Mouse (Mus musculus) neural tube, postnatal 0 days (tissue): ENCODE measurements around the gene 4931409K22Rik. TPM values are rescaled to one million over a fixed set of nuclear protein-coding genes. Genes with fewer than 3 reads are reported as not detected.

Experiments used
- microRNA counts: library from miRNA; unstranded; fragments of <30 nt; microRNA quantifications from one replicate; lab custom pipeline; 2015
- microRNA-seq: library from miRNA; unstranded; fragments of <30 nt; microRNA quantifications from one replicate; pipeline ENCODE4, GENCODE M21; 2016
- polyA plus RNA-seq: library from polyadenylated mRNA; unstranded; fragments of >200 nt; fragmentation: Nextera tagmentation; extraction: Ambion mirVana; gene quantifications from 2 replicates; pipeline ENCODE4 v1.2.1, GENCODE M21; 2015

The 4931409K22Rik gene
- 0.08 and 0.13 TPM in 2 replicates for polyA plus RNA-seq

DNA sequence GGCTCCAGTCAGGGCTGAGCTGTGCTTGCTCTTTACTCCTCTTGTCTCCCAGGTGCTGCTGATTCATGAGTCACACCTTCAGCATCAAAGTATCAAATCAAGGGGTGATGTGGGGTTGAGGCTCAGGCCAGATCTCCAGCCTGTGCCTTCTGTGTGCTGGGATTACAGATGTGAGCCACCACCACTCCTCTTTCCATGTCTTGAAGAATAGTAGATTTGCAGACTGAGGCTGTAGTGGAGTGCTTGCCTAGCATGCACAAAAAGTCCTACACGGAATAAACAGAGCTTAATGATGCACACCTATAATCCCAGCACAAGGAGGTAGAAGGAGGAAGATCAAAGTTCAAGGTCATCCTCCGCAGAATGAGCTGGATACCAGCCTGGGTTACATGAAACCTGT, at the start of gene 4931409K22Rik:
4931409K22Rik (minus strand) TSS at position 101 of the 400 bp plus-strand sequence.

DNA sequence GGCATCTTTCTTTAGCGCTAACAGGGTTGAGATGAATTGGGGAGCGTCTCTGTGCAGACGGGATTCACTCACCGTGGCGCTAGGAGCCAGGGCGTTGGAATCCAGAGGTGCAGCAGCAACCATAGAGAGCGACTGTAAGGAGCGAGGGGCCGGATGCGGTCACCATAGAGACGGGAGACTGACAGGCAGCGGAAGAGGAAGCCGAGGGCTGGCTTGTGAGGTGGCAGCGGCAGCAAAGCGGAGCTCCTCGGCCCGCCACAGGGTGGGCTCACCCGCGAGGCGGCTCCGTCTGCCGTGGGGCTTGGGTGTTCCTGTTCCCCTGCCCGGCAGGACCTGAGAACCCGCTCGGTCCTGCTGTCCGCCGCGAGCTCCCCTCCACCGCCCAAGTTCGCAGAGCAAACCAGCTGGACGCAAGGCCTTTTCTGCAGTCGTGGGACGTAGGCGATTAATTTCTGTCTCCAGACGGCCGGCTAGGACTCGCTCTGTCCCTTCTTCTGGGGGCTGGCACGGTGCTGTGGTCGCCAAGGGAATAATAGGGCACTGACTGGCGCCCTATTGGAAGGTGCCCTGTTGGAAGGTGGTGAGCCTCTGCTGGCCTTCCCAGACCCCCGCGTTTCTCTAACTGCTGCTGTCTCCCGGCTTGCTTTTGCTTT, 30.1 kb upstream of the 4931409K22Rik start, which contains the start of gene Chpf2:
Chpf2 (plus strand) TSS at position 195 of the 653 bp plus-strand sequence.

GRCm38 (mm10) chr5:24577183-24577929, 20.7 kb upstream of the 4931409K22Rik start, which contains the start of gene Abcf2:
Gene Abcf2 (minus strand): TSS chr5:24577467.

GRCm38 (mm10) chr5:24540387-24541143, 16.0 kb downstream of the 4931409K22Rik start, which contains the start of gene Asb10:
Gene Asb10 (minus strand): TSS chr5:24540978.

DNA sequence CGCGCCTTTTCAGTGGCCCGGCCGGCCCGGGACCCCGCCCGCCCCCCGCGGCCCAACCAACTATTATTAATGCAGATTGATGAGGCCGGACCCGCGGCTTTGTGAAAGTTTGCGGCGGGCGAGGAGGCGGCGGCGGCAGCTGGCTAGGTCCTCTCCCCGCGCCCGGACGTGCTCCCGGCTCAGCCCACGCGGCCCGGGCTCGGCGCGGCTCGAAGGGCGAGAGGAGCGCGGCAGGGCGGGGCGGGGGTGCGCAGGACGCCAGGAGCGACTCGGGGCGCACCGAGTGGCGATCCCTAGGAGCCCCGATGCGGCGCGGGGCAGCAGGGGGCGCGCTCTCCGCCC, 29.7 kb downstream of the 4931409K22Rik start, which contains the start of gene Gbx1:
Gbx1 (minus strand) TSS at position 314 of the 342 bp plus-strand sequence.

MicroRNAs within 50 kb of the gene (microRNA counts, 519-probe panel; counts per million panel counts)
- microRNA mmu-miR-671-3p (lab: Ali Mortazavi, UCI), result 40.5 counts per million
- 40.5 counts per million for microRNA mmu-miR-671-5p (lab: Ali Mortazavi, UCI)

Small RNAs within 50 kb of the gene (microRNA-seq; reads per million reads assigned to microRNA genes)
- 343 reads per million, percentile 63 among the genes with 10 or more reads in this experiment for gene Mir671

Other genes starting within 250 kb of the 4931409K22Rik start
- 17.4 TPM in 2 replicates for gene Kcnh2, start 205.2 kb downstream of the 4931409K22Rik start, polyA plus RNA-seq
- 7.6 and 9.1 TPM in 2 replicates for gene Nos3, start 192.0 kb downstream of the 4931409K22Rik start, polyA plus RNA-seq
- gene Atg9b, start 164.7 kb downstream of the 4931409K22Rik start, polyA plus RNA-seq, result 7.9 and 8.3 TPM in 2 replicates
- gene Abcb8, start 163.1 kb downstream of the 4931409K22Rik start, polyA plus RNA-seq, result 42.9 and 49.7 TPM in 2 replicates
- gene Asic3, start 143.4 kb downstream of the 4931409K22Rik start, polyA plus RNA-seq, result 0.39 and 1.7 TPM in 2 replicates
- 168 and 174 TPM in 2 replicates for gene Cdk5, start 133.3 kb downstream of the 4931409K22Rik start, polyA plus RNA-seq
- gene Slc4a2, start 133.0 kb downstream of the 4931409K22Rik start, polyA plus RNA-seq, result 13.8 and 15.3 TPM in 2 replicates
- gene Fastk, start 111.5 kb downstream of the 4931409K22Rik start, polyA plus RNA-seq, result 94.2 and 114 TPM in 2 replicates
- gene Tmub1, start 109.0 kb downstream of the 4931409K22Rik start, polyA plus RNA-seq, result 50.6 and 57.4 TPM in 2 replicates
- 156 and 161 TPM in 2 replicates for gene Agap3, start 104.6 kb downstream of the 4931409K22Rik start, polyA plus RNA-seq
- gene Gbx1, start 29.6 kb downstream of the 4931409K22Rik start, polyA plus RNA-seq, result 10.1 and 10.9 TPM in 2 replicates
- gene Asb10, start 15.8 kb downstream of the 4931409K22Rik start, polyA plus RNA-seq, result 0.13 and 0.36 TPM in 2 replicates
- gene Abcf2, start 20.7 kb upstream of the 4931409K22Rik start, polyA plus RNA-seq, result 62.4 and 65.5 TPM in 2 replicates
- gene Chpf2, start 29.9 kb upstream of the 4931409K22Rik start, polyA plus RNA-seq, result 22.6 and 26.3 TPM in 2 replicates
- gene Smarcd3, start 67.6 kb upstream of the 4931409K22Rik start, polyA plus RNA-seq, result 160 and 164 TPM in 2 replicates
- gene Nub1, start 128.7 kb upstream of the 4931409K22Rik start, polyA plus RNA-seq, result 38.0 and 39.7 TPM in 2 replicates
- 3.3 and 5.0 TPM in 2 replicates for gene Wdr86, start 173.9 kb upstream of the 4931409K22Rik start, polyA plus RNA-seq
- 3.0 and 4.5 TPM in 2 replicates for gene Crygn, start 201.2 kb upstream of the 4931409K22Rik start, polyA plus RNA-seq